Mouse (Mus musculus) testis, adult 2 months (tissue): ENCODE results near the gene Smpdl3b. TPM values are rescaled to one million over a fixed set of nuclear protein-coding genes. Genes with fewer than 3 reads are reported as not detected.
A peak's percentile ranks its signal among the peaks of the same experiment; 100 is the strongest.
"Not testable (repeated sequence)": the region's sequence is repeated elsewhere in the genome, so short reads cannot be mapped to it uniquely, and the experiment has no call there.

Experiments
- H3K27ac ChIP-seq: fragments of 200-500 bp; 2 replicates; pipeline ENCODE4 v1.5.1; 2012; ENCODE audit warnings: low read depth, low read length; ENCODE audit not compliant: control insufficient read depth, insufficient read depth
- H3K27me3 ChIP-seq: fragments of 200-500 bp; 2 replicates; pipeline ENCODE4 v1.6.1; 2012; ENCODE audit warnings: mild to moderate bottlenecking, low read length, moderate library complexity; ENCODE audit not compliant: control insufficient read depth, insufficient read depth
- H3K36me3 ChIP-seq: fragments of 200-500 bp; 2 replicates; pipeline ENCODE4 v1.6.1; 2012; ENCODE audit warnings: mild to moderate bottlenecking, low read length; ENCODE audit not compliant: control insufficient read depth, insufficient read depth
- H3K4me1 ChIP-seq: fragments of 200-500 bp; 2 replicates; pipeline ENCODE4 v1.6.1; 2012; ENCODE audit warnings: low read length; ENCODE audit not compliant: control insufficient read depth, insufficient read depth
- H3K4me3 ChIP-seq: fragments of 200-500 bp; 2 replicates; pipeline ENCODE4 v1.5.1; 2012; ENCODE audit warnings: low read depth, mild to moderate bottlenecking, low read length, moderate library complexity, mixed read lengths; ENCODE audit not compliant: control insufficient read depth
- CTCF ChIP-seq: fragments of 200-500 bp; IDR thresholded peaks from 2 replicates; pipeline ENCODE4 v1.5.1; 2012; ENCODE audit warnings: low read depth, mild to moderate bottlenecking, inconsistent platforms, low read length, moderate library complexity; ENCODE audit not compliant: control insufficient read depth, insufficient read depth, insufficient replicate concordance
- POLR2A ChIP-seq: fragments of 200-500 bp; IDR thresholded peaks from 2 replicates; pipeline ENCODE4 v1.6.1; 2012; ENCODE audit warnings: low read depth, mild to moderate bottlenecking, inconsistent platforms, low read length, moderate library complexity; ENCODE audit not compliant: control insufficient read depth
- polyA plus RNA-seq: library from polyadenylated mRNA; depleted of rRNA; stranded (reverse); fragments of >200 nt; gene quantifications from 2 replicates; pipeline ENCODE4 v1.2.3, GENCODE M21; 2012

Smpdl3b gene
- polyA plus RNA-seq, 1 experiment: 3.7 TPM

GRCm38 (mm10) chr4:132778562-132779201 lies 21.6 kb upstream of the Smpdl3b start:
- peaks cover 2% of the 10 kb centered on the region for H3K36me3 ChIP-seq
- TF ChIP-seq CTCF (no peak), POLR2A (no peak)

GRCm38 (mm10) chr4:132776764-132777163 lies 19.7 kb upstream of the Smpdl3b start:
- no peak overlapping the region for H3K27ac ChIP-seq
- peaks cover 5% of the 10 kb centered on the region for H3K36me3 ChIP-seq
- TF ChIP-seq POLR2A (no peak), CTCF (peak; percentile 61; the same call in 1 of the 2 replicates)

More at GRCm38 (mm10) chr4:132778562-132779201, 21.6 kb upstream of the Smpdl3b start:
- no peaks in the 10 kb centered on the region for H3K27me3 ChIP-seq
- no peak overlapping the region for H3K4me3 ChIP-seq
- no peaks in the 10 kb centered on the region for H3K4me1 ChIP-seq
- no peak overlapping the region for H3K27ac ChIP-seq

GRCm38 (mm10) chr4:132774905-132775304 lies 17.9 kb upstream of the Smpdl3b start:
- Histone ChIP-seq H3K4me3 (no peak overlapping the region), H3K27ac (no peak overlapping the region), H3K27me3 (no peaks in the 10 kb centered on the region), H3K4me1 (no peaks in the 10 kb centered on the region), H3K36me3 (peaks cover 9% of the 10 kb centered on the region)
- TF ChIP-seq CTCF: no peak
- no peak for TF ChIP-seq POLR2A

More at GRCm38 (mm10) chr4:132776764-132777163, 19.7 kb upstream of the Smpdl3b start:
- Histone ChIP-seq H3K27me3 (no peaks in the 10 kb centered on the region), H3K4me3 (no peak overlapping the region), H3K4me1 (no peaks in the 10 kb centered on the region)

- Histone ChIP-seq H3K27me3 (no peaks in the 10 kb centered on the region), H3K27ac (no peak overlapping the region), H3K4me3 (no peak overlapping the region), H3K36me3 (peaks cover 9% of the 10 kb centered on the region), H3K4me1 (peaks cover 2% of the 10 kb centered on the region)
- TF ChIP-seq CTCF: no peak
- no peak for TF ChIP-seq POLR2A
Measured at GRCm38 (mm10) chr4:132771776-132772175, 14.7 kb upstream of the Smpdl3b start.

GRCm38 (mm10) chr4:132767914-132768876 lies 11.1 kb upstream of the Smpdl3b start, which contains the start of gene Rpa2:
Rpa2 (plus strand) TSS chr4:132768332.
- Histone ChIP-seq H3K27ac (peak within 1 kb of the TSS; percentile 92), H3K36me3 (peaks cover 4% of the 10 kb centered on the region), H3K4me3 (peak within 1 kb of the TSS; percentile 100)

GRCm38 (mm10) chr4:132763125-132763524 lies 6.1 kb upstream of the Smpdl3b start:
- H3K27ac ChIP-seq, H3K4me1 ChIP-seq, H3K4me3 ChIP-seq, H3K27me3 ChIP-seq, H3K36me3 ChIP-seq: not testable (repeated sequence)

More at GRCm38 (mm10) chr4:132767914-132768876, 11.1 kb upstream of the Smpdl3b start, which contains the start of gene Rpa2:
- no peaks in the 10 kb centered on the region for H3K27me3 ChIP-seq
- no peak for TF ChIP-seq CTCF
- peak; percentile 47; the same call in 1 of the 2 replicates for TF ChIP-seq POLR2A
- peaks cover 2% of the 10 kb centered on the region for H3K4me1 ChIP-seq

GRCm38 (mm10) chr4:132762602-132763001 lies 5.5 kb upstream of the Smpdl3b start:
- no peaks in the 10 kb centered on the region for H3K27me3 ChIP-seq
- no peaks in the 10 kb centered on the region for H3K4me1 ChIP-seq
- H3K27ac ChIP-seq: no peak overlapping the region
- H3K36me3 ChIP-seq: no peaks in the 10 kb centered on the region
- TF ChIP-seq POLR2A (no peak), CTCF (no peak)
- H3K4me3 ChIP-seq: no peak overlapping the region
